Mouse (Mus musculus): ENCODE results near the gene Gabrd. TPM values are rescaled to one million over a fixed set of nuclear protein-coding genes. Genes with fewer than 3 reads are reported as not detected.
A peak's percentile ranks its signal among the peaks of the same experiment; 100 is the strongest.

The Gabrd gene
- total RNA-seq, 2 experiments from 2014 or later = 8.6 to 9.5 TPM

GRCm38 (mm10) chr4:155344716-155345607, 53.0 kb downstream of the Gabrd start:
- DNase-seq (ENCODE audit: low spot score in 2 of 2) = peak; percentile 60 to 62

- DNase-seq (ENCODE audit: low spot score in 2 of 2) = peak in 1 of 2 experiments; percentile 30
Measured at GRCm38 (mm10) chr4:155344299-155344600, 53.7 kb downstream of the Gabrd start.

GRCm38 (mm10) chr4:155343415-155344298, 54.3 kb downstream of the Gabrd start:
- DNase-seq (ENCODE audit: low spot score in 2 of 2) = no peak

- no peak for DNase-seq (ENCODE audit: low spot score in 2 of 2)
Measured at GRCm38 (mm10) chr4:155336284-155337050, 61.4 kb downstream of the Gabrd start.

Other genes with a start within 250 kb of the Gabrd start
- 100 to 1,000 TPM; 118 TPM for gene Ski, start 175.5 kb downstream of the Gabrd start, total RNA-seq (2021)
- gene Faap20, start 148.3 kb downstream of the Gabrd start, total RNA-seq (2021) = 10 to 100 TPM; 22.2 to 24.3 TPM
- gene Prkcz, start 36.8 kb downstream of the Gabrd start, total RNA-seq (2021) = 100 to 1,000 TPM; 123 to 138 TPM
- 1 to 10 TPM; 8.6 to 9.6 TPM for gene Cfap74, start 11.1 kb upstream of the Gabrd start, total RNA-seq (2021)
- 1 to 10 TPM; 2.0 to 3.5 TPM for gene Tmem52, start 71.0 kb upstream of the Gabrd start, total RNA-seq (2021)
- 1,000 to 10,000 TPM; 1,004 to 1,032 TPM for gene Gnb1, start 93.2 kb upstream of the Gabrd start, total RNA-seq (2021)
- 10 to 100 TPM; 55.8 to 63.5 TPM for gene Nadk, start 164.3 kb upstream of the Gabrd start, total RNA-seq (2021)
- 10 to 100 TPM; 37.9 to 38.6 TPM for gene Slc35e2, start 203.3 kb upstream of the Gabrd start, total RNA-seq (2021)
- 10 to 100 TPM; 53.5 to 59.7 TPM for gene Cdk11b, start 226.7 kb upstream of the Gabrd start, total RNA-seq (2021)
- not detected for gene Gm10563, start 247.3 kb upstream of the Gabrd start, total RNA-seq (2021)